Mouse (Mus musculus) CD4-positive, CD25-positive, alpha-beta regulatory T cell, adult 2 months (primary cell): ENCODE results near the gene Trpc5.
A peak's percentile ranks its signal among the peaks of the same experiment; 100 is the strongest.

Experiments used
- DNase-seq: peaks from one replicate; pipeline ENCODE4 v3.0.0-alpha.2; 2012; ENCODE audit warnings: low read depth, low spot score

The Trpc5 gene

GRCm38 (mm10) chrX:144688142-144688206, at the start of gene Trpc5:
Gene Trpc5, minus strand, starts transcription at chrX:144688180.
- no peak for DNase-seq

GRCm38 (mm10) chrX:144716330-144716729, 28.4 kb upstream of the Trpc5 start:
- DNase-seq = no peak

- DNase-seq = no peak
These were observed 1.8 kb upstream of the Trpc5 start for GRCm38 (mm10) chrX:144689859-144690181.

GRCm38 (mm10) chrX:144689119-144689858, 1.3 kb upstream of the Trpc5 start:
- DNase-seq = no peak

GRCm38 (mm10) chrX:144688207-144689118, 483 bp upstream of the Trpc5 start, which contains the start of gene Rtl4:
Gene Rtl4, plus strand, starts transcription at chrX:144688907.
- DNase-seq = no peak

- no peak for DNase-seq
These were observed 238 bp downstream of the Trpc5 start for GRCm38 (mm10) chrX:144687742-144688141.

GRCm38 (mm10) chrX:144652196-144652595, 35.8 kb downstream of the Trpc5 start:
- DNase-seq = no peak

GRCm38 (mm10) chrX:144645394-144645793, 42.6 kb downstream of the Trpc5 start:
- DNase-seq = peak; percentile 37

GRCm38 (mm10) chrX:144644756-144645155, 43.2 kb downstream of the Trpc5 start:
- no peak for DNase-seq

GRCm38 (mm10) chrX:144612753-144613152, 75.2 kb downstream of the Trpc5 start:
- no peak for DNase-seq

GRCm38 (mm10) chrX:144536431-144536830, 151.5 kb downstream of the Trpc5 start:
- DNase-seq = no peak

GRCm38 (mm10) chrX:144526042-144526441, 161.9 kb downstream of the Trpc5 start:
- peak; percentile 63 for DNase-seq

- DNase-seq = no peak
These were observed 164.7 kb downstream of the Trpc5 start for GRCm38 (mm10) chrX:144523239-144523638.

- no peak for DNase-seq
These were observed 196.6 kb downstream of the Trpc5 start for GRCm38 (mm10) chrX:144491394-144491793.

GRCm38 (mm10) chrX:144464416-144464815, 223.6 kb downstream of the Trpc5 start:
- no peak for DNase-seq

GRCm38 (mm10) chrX:144456281-144456680, 231.7 kb downstream of the Trpc5 start, which contains the start of gene Trpc5os:
Gene Trpc5os, plus strand, starts transcription at chrX:144456581.
- no peak for DNase-seq

GRCm38 (mm10) chrX:144423848-144424247, 264.1 kb downstream of the Trpc5 start:
- no peak for DNase-seq

- DNase-seq = no peak
These were observed 266.9 kb downstream of the Trpc5 start for GRCm38 (mm10) chrX:144421091-144421490.

- no peak for DNase-seq
These were observed 267.7 kb downstream of the Trpc5 start for GRCm38 (mm10) chrX:144420259-144420658.

- DNase-seq = no peak
These were observed 279.9 kb downstream of the Trpc5 start for GRCm38 (mm10) chrX:144408036-144408435.

GRCm38 (mm10) chrX:144403526-144403925, 284.5 kb downstream of the Trpc5 start:
- DNase-seq = peak; percentile 49

GRCm38 (mm10) chrX:144374196-144374595, 313.8 kb downstream of the Trpc5 start:
- DNase-seq = no peak

- no peak for DNase-seq
These were observed 349.6 kb downstream of the Trpc5 start for GRCm38 (mm10) chrX:144338355-144338754.
